Mouse (Mus musculus): ENCODE data around the gene Pi4ka. TPM values are rescaled to one million over a fixed set of nuclear protein-coding genes. Genes with fewer than 3 reads are reported as not detected.

Gene Pi4ka
- polyA plus RNA-seq, 1 experiment from 2014 or later = 35.5 TPM

- no peaks in the 10 kb centered on the region for H3K27me3 ChIP-seq
- no peak overlapping the region for H3K4me3 ChIP-seq
- ATAC-seq (ENCODE audit: insufficient number of reproducible peaks, insufficient read depth, low FRiP score, low TSS enrichment, low read depth) = no peak
- H3K27ac ChIP-seq = no peak overlapping the region
- peaks cover 40% of the 10 kb centered on the region for H3K36me3 ChIP-seq
- 83% methylated on average over 2 of the region's 2 CpGs for WGBS
- H3K4me2 ChIP-seq = no peak overlapping the region
- H3K4me1 ChIP-seq = no peaks in the 10 kb centered on the region
- H3K9ac ChIP-seq = no peak overlapping the region
- H3K9me3 ChIP-seq = no peaks in the 10 kb centered on the region
These were observed 22.4 kb downstream of the Pi4ka start for GRCm38 (mm10) chr16:17383594-17384326.

- no peak overlapping the region for H3K27ac ChIP-seq
- H3K27me3 ChIP-seq = no peaks in the 10 kb centered on the region
- no peak overlapping the region for H3K4me2 ChIP-seq
- ATAC-seq (ENCODE audit: insufficient number of reproducible peaks, insufficient read depth, low FRiP score, low TSS enrichment, low read depth) = no peak
- no peaks in the 10 kb centered on the region for H3K9me3 ChIP-seq
- no peak overlapping the region for H3K9ac ChIP-seq
- H3K4me3 ChIP-seq = no peak overlapping the region
- no peaks in the 10 kb centered on the region for H3K4me1 ChIP-seq
- 88% methylated on average over 4 of the region's 4 CpGs for WGBS
- H3K36me3 ChIP-seq = peaks cover 45% of the 10 kb centered on the region
These were observed 23.8 kb downstream of the Pi4ka start for GRCm38 (mm10) chr16:17382306-17382705.

GRCm38 (mm10) chr16:17358787-17359186, 47.3 kb downstream of the Pi4ka start:
- no peak overlapping the region for H3K27ac ChIP-seq
- ATAC-seq (ENCODE audit: insufficient number of reproducible peaks, insufficient read depth, low FRiP score, low TSS enrichment, low read depth) = no peak
- H3K36me3 ChIP-seq = peaks cover 59% of the 10 kb centered on the region
- no peak overlapping the region for H3K9ac ChIP-seq
- no peak overlapping the region for H3K4me2 ChIP-seq
- H3K4me1 ChIP-seq = no peaks in the 10 kb centered on the region
- H3K27me3 ChIP-seq = no peaks in the 10 kb centered on the region
- H3K4me3 ChIP-seq = no peak overlapping the region
- WGBS = 93% methylated on average over 4 of the region's 4 CpGs
- no peaks in the 10 kb centered on the region for H3K9me3 ChIP-seq

- Histone ChIP-seq H3K27ac (no peak overlapping the region), H3K27me3 (no peaks in the 10 kb centered on the region), H3K9ac (no peak overlapping the region), H3K9me3 (no peaks in the 10 kb centered on the region), H3K4me2 (no peak overlapping the region), H3K4me3 (no peak overlapping the region), H3K36me3 (peaks cover 67% of the 10 kb centered on the region), H3K4me1 (no peaks in the 10 kb centered on the region)
- ATAC-seq (ENCODE audit: insufficient number of reproducible peaks, insufficient read depth, low FRiP score, low TSS enrichment, low read depth) = no peak
- WGBS = 90% methylated on average over 6 of the region's 6 CpGs
These were observed 50.1 kb downstream of the Pi4ka start for GRCm38 (mm10) chr16:17356031-17356430.

- ATAC-seq (ENCODE audit: insufficient number of reproducible peaks, insufficient read depth, low FRiP score, low TSS enrichment, low read depth) = no peak
- no peaks in the 10 kb centered on the region for H3K27me3 ChIP-seq
- H3K36me3 ChIP-seq = peaks cover 52% of the 10 kb centered on the region
- H3K4me3 ChIP-seq = no peak overlapping the region
- H3K9ac ChIP-seq = no peak overlapping the region
- no peaks in the 10 kb centered on the region for H3K9me3 ChIP-seq
- H3K4me2 ChIP-seq = no peak overlapping the region
- WGBS = 89% methylated on average over 1 of the region's 1 CpGs
- no peaks in the 10 kb centered on the region for H3K4me1 ChIP-seq
- no peak overlapping the region for H3K27ac ChIP-seq
These were observed 59.3 kb downstream of the Pi4ka start for GRCm38 (mm10) chr16:17346766-17347165.

- no peak for ATAC-seq (ENCODE audit: insufficient number of reproducible peaks, insufficient read depth, low FRiP score, low TSS enrichment, low read depth)
- no peak overlapping the region for H3K4me3 ChIP-seq
- H3K9me3 ChIP-seq = no peaks in the 10 kb centered on the region
- H3K27me3 ChIP-seq = no peaks in the 10 kb centered on the region
- no peak overlapping the region for H3K4me2 ChIP-seq
- peaks cover 43% of the 10 kb centered on the region for H3K36me3 ChIP-seq
- H3K4me1 ChIP-seq = no peaks in the 10 kb centered on the region
- no peak overlapping the region for H3K27ac ChIP-seq
- H3K9ac ChIP-seq = no peak overlapping the region
- 90% methylated on average over 2 of the region's 2 CpGs for WGBS
These were observed 60.3 kb downstream of the Pi4ka start for GRCm38 (mm10) chr16:17345813-17346155.

- H3K4me1 ChIP-seq = no peaks in the 10 kb centered on the region
- H3K4me2 ChIP-seq = no peak overlapping the region
- no peak overlapping the region for H3K27ac ChIP-seq
- no peak overlapping the region for H3K9ac ChIP-seq
- no peaks in the 10 kb centered on the region for H3K27me3 ChIP-seq
- 81% methylated on average over 8 of the region's 8 CpGs for WGBS
- H3K4me3 ChIP-seq = no peak overlapping the region
- ATAC-seq (ENCODE audit: insufficient number of reproducible peaks, insufficient read depth, low FRiP score, low TSS enrichment, low read depth) = no peak
- peaks cover 38% of the 10 kb centered on the region for H3K36me3 ChIP-seq
- H3K9me3 ChIP-seq = no peaks in the 10 kb centered on the region
These were observed 60.8 kb downstream of the Pi4ka start for GRCm38 (mm10) chr16:17345141-17345812.

- Histone ChIP-seq H3K36me3 (peaks cover 36% of the 10 kb centered on the region), H3K27me3 (no peaks in the 10 kb centered on the region), H3K27ac (no peak overlapping the region), H3K9ac (no peak overlapping the region), H3K4me1 (no peaks in the 10 kb centered on the region), H3K9me3 (no peaks in the 10 kb centered on the region), H3K4me3 (no peak overlapping the region), H3K4me2 (no peak overlapping the region)
- no peak for ATAC-seq (ENCODE audit: insufficient number of reproducible peaks, insufficient read depth, low FRiP score, low TSS enrichment, low read depth)
- 88% methylated on average over 4 of the region's 4 CpGs for WGBS
These were observed 64.3 kb downstream of the Pi4ka start for GRCm38 (mm10) chr16:17341847-17342246.

GRCm38 (mm10) chr16:17340705-17341104, 65.4 kb downstream of the Pi4ka start:
- Histone ChIP-seq H3K4me2 (no peak overlapping the region), H3K27me3 (no peaks in the 10 kb centered on the region), H3K4me3 (no peak overlapping the region), H3K9me3 (no peaks in the 10 kb centered on the region), H3K36me3 (peaks cover 40% of the 10 kb centered on the region), H3K4me1 (no peaks in the 10 kb centered on the region), H3K27ac (no peak overlapping the region), H3K9ac (no peak overlapping the region)
- 80% methylated on average over 2 of the region's 2 CpGs for WGBS
- no peak for ATAC-seq (ENCODE audit: insufficient number of reproducible peaks, insufficient read depth, low FRiP score, low TSS enrichment, low read depth)

- H3K9ac ChIP-seq = no peak overlapping the region
- WGBS = 91% methylated on average over 7 of the region's 7 CpGs
- ATAC-seq (ENCODE audit: insufficient number of reproducible peaks, insufficient read depth, low FRiP score, low TSS enrichment, low read depth) = no peak
These were observed 66.4 kb downstream of the Pi4ka start for GRCm38 (mm10) chr16:17339701-17340100.

GRCm38 (mm10) chr16:17336089-17336488, 70.0 kb downstream of the Pi4ka start:
- Histone ChIP-seq H3K27me3 (no peaks in the 10 kb centered on the region), H3K9me3 (no peaks in the 10 kb centered on the region), H3K9ac (no peak overlapping the region), H3K4me1 (no peaks in the 10 kb centered on the region), H3K27ac (no peak overlapping the region), H3K36me3 (peaks cover 32% of the 10 kb centered on the region), H3K4me3 (no peak overlapping the region), H3K4me2 (no peak overlapping the region)
- WGBS = 84% methylated on average over 1 of the region's 1 CpGs
- no peak for ATAC-seq (ENCODE audit: insufficient number of reproducible peaks, insufficient read depth, low FRiP score, low TSS enrichment, low read depth)

More at GRCm38 (mm10) chr16:17339701-17340100, 66.4 kb downstream of the Pi4ka start:
- Histone ChIP-seq H3K4me3 (no peak overlapping the region), H3K4me2 (no peak overlapping the region), H3K27me3 (no peaks in the 10 kb centered on the region), H3K9me3 (no peaks in the 10 kb centered on the region), H3K27ac (no peak overlapping the region), H3K4me1 (no peaks in the 10 kb centered on the region), H3K36me3 (peaks cover 40% of the 10 kb centered on the region)

- Histone ChIP-seq H3K9ac (no peak overlapping the region), H3K27me3 (no peaks in the 10 kb centered on the region), H3K36me3 (peaks cover 27% of the 10 kb centered on the region), H3K4me1 (no peaks in the 10 kb centered on the region), H3K27ac (no peak overlapping the region), H3K4me3 (no peak overlapping the region), H3K4me2 (no peak overlapping the region), H3K9me3 (no peaks in the 10 kb centered on the region)
- no peak for ATAC-seq (ENCODE audit: insufficient number of reproducible peaks, insufficient read depth, low FRiP score, low TSS enrichment, low read depth)
These were observed 71.5 kb downstream of the Pi4ka start for GRCm38 (mm10) chr16:17334574-17334973.

Data from embryonic facial prominence, embryonic 13.5 days (tissue).